Mouse (Mus musculus) regulatory T cell (primary cell): ENCODE results near the gene Adal.
"Not testable (repeated sequence)": the region's sequence is repeated elsewhere in the genome, so short reads cannot be mapped to it uniquely, and the experiment has no call there.

Experiments used
- in situ Hi-C: fragments of 300-600 bp; cut with MboI, MseI; formaldehyde crosslinking; loops from one replicate; pipeline ENCODE4 v1.15.1; 2025; ENCODE audit warnings: high pct_unique_total_duplicates

Adal gene

GRCm38 (mm10) chr2:121140018-121140882 lies at the start of gene Adal, which contains the start of gene Lcmt2:
Gene Adal, plus strand, starts transcription at chr2:121140428.
Gene Lcmt2, minus strand, starts transcription at chr2:121140653.
- in situ Hi-C loops, result loop anchor here (5.0 kb wide), 1 partner anchor 168 kb away; the partner anchor contains the start of gene Ubr1

- in situ Hi-C loops, result no loop called here
Observed at GRCm38 (mm10) chr2:121102051-121102450, 38.2 kb upstream of the Adal start.

GRCm38 (mm10) chr2:121105940-121106339 lies 34.3 kb upstream of the Adal start:
- in situ Hi-C loops, result no loop called here

GRCm38 (mm10) chr2:121109695-121110094 lies 30.5 kb upstream of the Adal start, which contains the start of gene Tgm7:
Gene Tgm7, minus strand, starts transcription at chr2:121109795.
- in situ Hi-C loops, result no loop called here

- in situ Hi-C loops, result no loop called here
Observed at GRCm38 (mm10) chr2:121115418-121115817, 24.8 kb upstream of the Adal start.

- in situ Hi-C loops, result no loop called here
Observed at GRCm38 (mm10) chr2:121119260-121119659, 21.0 kb upstream of the Adal start.

- in situ Hi-C loops, result not testable (repeated sequence)
Observed at GRCm38 (mm10) chr2:121126302-121126701, 13.9 kb upstream of the Adal start.

GRCm38 (mm10) chr2:121127536-121127935 lies 12.7 kb upstream of the Adal start:
- in situ Hi-C loops, result no loop called here

GRCm38 (mm10) chr2:121128865-121129620 lies 11.2 kb upstream of the Adal start:
- in situ Hi-C loops, result no loop called here

- in situ Hi-C loops, result no loop called here
Observed at GRCm38 (mm10) chr2:121132822-121133221, 7.4 kb upstream of the Adal start.

GRCm38 (mm10) chr2:121137371-121137770 lies 2.9 kb upstream of the Adal start:
- in situ Hi-C loops, result no loop called here

- in situ Hi-C loops, result loop anchor here (5.0 kb wide), 1 partner anchor 167 kb away; the partner anchor contains the start of gene Ubr1
Observed at GRCm38 (mm10) chr2:121139266-121140017, 786 bp upstream of the Adal start.

- in situ Hi-C loops, result loop anchor here (5.0 kb wide), 1 partner anchor 169 kb away; the partner anchor contains the start of gene Ubr1
Observed at GRCm38 (mm10) chr2:121141216-121142035, 1.2 kb downstream of the Adal start.

GRCm38 (mm10) chr2:121142415-121142814 lies 2.2 kb downstream of the Adal start:
- in situ Hi-C loops, result loop anchor here (5.0 kb wide), 1 partner anchor 170 kb away; the partner anchor contains the start of gene Ubr1

GRCm38 (mm10) chr2:121149679-121150078 lies 9.5 kb downstream of the Adal start:
- in situ Hi-C loops, result no loop called here

- in situ Hi-C loops, result no loop called here
Observed at GRCm38 (mm10) chr2:121153100-121153499, 12.9 kb downstream of the Adal start.

- in situ Hi-C loops, result no loop called here
Observed at GRCm38 (mm10) chr2:121169173-121169572, 28.9 kb downstream of the Adal start.

GRCm38 (mm10) chr2:121169902-121170301 lies 29.7 kb downstream of the Adal start:
- in situ Hi-C loops, result no loop called here

GRCm38 (mm10) chr2:121170481-121170971 lies 30.3 kb downstream of the Adal start, which contains the start of gene Tubgcp4:
Gene Tubgcp4, plus strand, starts transcription at chr2:121170654.
- in situ Hi-C loops, result no loop called here
